Mouse (Mus musculus): ENCODE measurements around the gene Epha8. TPM values are rescaled to one million over a fixed set of nuclear protein-coding genes. Genes with fewer than 3 reads are reported as not detected.

Epha8 gene
- polyA plus RNA-seq, 1 experiment: 0.01 TPM

GRCm38 (mm10) chr4:136887714-136888113, 68.9 kb downstream of the Epha8 start:
- TF ChIP-seq MYOD1 (IDR thresholded peaks at IDR 0.05; ENCODE audit: control insufficient read depth, insufficient read length, low read depth): no peak
- no peak for TF ChIP-seq CTCF (IDR thresholded peaks at IDR 0.05; ENCODE audit: control insufficient read depth, insufficient read depth, insufficient read length)
- TF ChIP-seq CEBPB (IDR thresholded peaks at IDR 0.05; ENCODE audit: low read depth): no peak
- no peak for TF ChIP-seq USF1 (IDR thresholded peaks at IDR 0.05; ENCODE audit: low read depth)
- no peak for TF ChIP-seq MAX (IDR thresholded peaks at IDR 0.05)
- no peak for TF ChIP-seq FOSL1 (IDR thresholded peaks at IDR 0.05; ENCODE audit: insufficient read depth, low read length, poor library complexity, severe bottlenecking)
- no peak for TF ChIP-seq MYOG (IDR thresholded peaks at IDR 0.05; ENCODE audit: control insufficient read depth, extremely low read depth, insufficient read length)
- H3K27me3 ChIP-seq (ENCODE audit: control insufficient read depth, insufficient read depth, insufficient read length): peaks cover 65% of the 10 kb centered on the region
- no peaks in the 10 kb centered on the region for H3K79me3 ChIP-seq (ENCODE audit: low read depth)
- H3K36me3 ChIP-seq (ENCODE audit: control insufficient read depth, insufficient read depth): no peaks in the 10 kb centered on the region
- H3ac ChIP-seq (ENCODE audit: control insufficient read depth, insufficient read length, low read depth): no peak overlapping the region
- no peaks in the 10 kb centered on the region for H3K79me2 ChIP-seq (ENCODE audit: control insufficient read depth, insufficient read depth)
- no peak overlapping the region for H3K4me3 ChIP-seq (ENCODE audit: insufficient read depth, poor library complexity, severe bottlenecking)

- no peak within 1 kb of the TSS for H3K4me3 ChIP-seq (ENCODE audit: insufficient read depth, poor library complexity, severe bottlenecking)
- no peak for TF ChIP-seq FOSL1 (IDR thresholded peaks at IDR 0.05; ENCODE audit: insufficient read depth, low read length, poor library complexity, severe bottlenecking)
- H3ac ChIP-seq (ENCODE audit: control insufficient read depth, insufficient read length, low read depth): no peak within 1 kb of the TSS
- no peaks in the 10 kb centered on the region for H3K36me3 ChIP-seq (ENCODE audit: control insufficient read depth, insufficient read depth)
- H3K79me3 ChIP-seq (ENCODE audit: low read depth): no peaks in the 10 kb centered on the region
- peaks cover 56% of the 10 kb centered on the region for H3K27me3 ChIP-seq (ENCODE audit: control insufficient read depth, insufficient read depth, insufficient read length)
- no peaks in the 10 kb centered on the region for H3K79me2 ChIP-seq (ENCODE audit: control insufficient read depth, insufficient read depth)
Measured at GRCm38 (mm10) chr4:136886101-136886500, 70.5 kb downstream of the Epha8 start, which contains the start of gene C1qb. C1qb (minus strand) TSS chr4:136886187.

Other genes with a start within 250 kb of the Epha8 start
- 16.8 TPM for gene Ephb2, start 120.8 kb downstream of the Epha8 start, polyA plus RNA-seq (2012; fragmentation: generic; extraction: Trizol)
- gene C1qb, start 70.6 kb downstream of the Epha8 start, polyA plus RNA-seq (2012; fragmentation: generic; extraction: Trizol): not detected
- not detected for gene C1qc, start 63.8 kb downstream of the Epha8 start, polyA plus RNA-seq (2012; fragmentation: generic; extraction: Trizol)
- not detected for gene C1qa, start 58.0 kb downstream of the Epha8 start, polyA plus RNA-seq (2012; fragmentation: generic; extraction: Trizol)
- 9.1 TPM for gene Zbtb40, start 92.0 kb upstream of the Epha8 start, polyA plus RNA-seq (2012; fragmentation: generic; extraction: Trizol)